Mouse (Mus musculus): Measurements from ENCODE around the gene Arhgef12. TPM values are rescaled to one million over a fixed set of nuclear protein-coding genes. Genes with fewer than 3 reads are reported as not detected.

Arhgef12 gene
- polyA plus RNA-seq, 1 experiment from 2014 or later: 20.3 TPM

DNA sequence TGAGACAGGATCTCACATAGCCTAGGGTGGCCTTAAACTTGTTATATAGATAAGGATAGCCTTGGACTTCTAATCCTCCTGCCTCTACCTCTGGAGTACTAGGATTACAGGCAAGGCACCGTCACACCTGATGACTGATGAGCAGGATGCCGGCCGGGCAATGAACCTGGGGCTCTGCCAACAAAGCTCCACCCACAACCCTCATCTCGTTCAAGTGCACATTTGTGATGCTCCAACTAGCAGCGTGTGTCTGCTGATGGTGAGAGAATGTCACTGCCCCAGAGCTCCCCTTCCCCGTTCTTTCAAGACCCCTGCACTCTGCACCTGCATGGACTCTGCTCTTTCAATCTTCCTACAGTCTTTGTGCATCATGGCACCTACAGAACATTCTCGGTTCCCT lies 174.9 kb downstream of the Arhgef12 start:
- 40% methylated on average over 7 of the region's 7 CpGs for WGBS

GRCm38 (mm10) chr9:42927498-42927897 lies 179.5 kb downstream of the Arhgef12 start:
- WGBS: 65% methylated on average over 10 of the region's 10 CpGs
- no peak for ATAC-seq (ENCODE audit: low FRiP score, low read depth)

More for the DNA sequence above, 174.9 kb downstream of the Arhgef12 start:
- H3K27me3 ChIP-seq: no peaks in the 10 kb centered on the region
- peaks cover 11% of the 10 kb centered on the region; the same call in 1 of the 2 replicates for H3K4me1 ChIP-seq (replicated peaks)
- ATAC-seq (ENCODE audit: low FRiP score, low read depth): no peak
- no peak overlapping the region for H3K27ac ChIP-seq (replicated peaks)
- H3K36me3 ChIP-seq: no peaks in the 10 kb centered on the region
- H3K9me3 ChIP-seq: no peaks in the 10 kb centered on the region
- H3K9ac ChIP-seq: no peak overlapping the region
- H3K4me3 ChIP-seq: no peak overlapping the region
- no peak overlapping the region for H3K4me2 ChIP-seq

GRCm38 (mm10) chr9:42926564-42926963 lies 180.5 kb downstream of the Arhgef12 start:
- WGBS: 87% methylated on average over 6 of the region's 6 CpGs
- Histone ChIP-seq H3K9me3 (no peaks in the 10 kb centered on the region), H3K9ac (no peak overlapping the region), H3K4me2 (no peak overlapping the region), H3K27ac (replicated peaks) (no peak overlapping the region), H3K27me3 (no peaks in the 10 kb centered on the region), H3K4me1 (replicated peaks) (peaks cover 23% of the 10 kb centered on the region), H3K36me3 (no peaks in the 10 kb centered on the region), H3K4me3 (no peak overlapping the region)
- ATAC-seq (ENCODE audit: low FRiP score, low read depth): no peak

More at GRCm38 (mm10) chr9:42927498-42927897, 179.5 kb downstream of the Arhgef12 start:
- H3K4me2 ChIP-seq: no peak overlapping the region
- peaks cover 21% of the 10 kb centered on the region for H3K4me1 ChIP-seq (replicated peaks)
- no peak overlapping the region for H3K9ac ChIP-seq
- no peaks in the 10 kb centered on the region for H3K27me3 ChIP-seq
- no peak overlapping the region for H3K4me3 ChIP-seq
- no peaks in the 10 kb centered on the region for H3K36me3 ChIP-seq
- H3K9me3 ChIP-seq: no peaks in the 10 kb centered on the region
- no peak overlapping the region for H3K27ac ChIP-seq (replicated peaks)

DNA sequence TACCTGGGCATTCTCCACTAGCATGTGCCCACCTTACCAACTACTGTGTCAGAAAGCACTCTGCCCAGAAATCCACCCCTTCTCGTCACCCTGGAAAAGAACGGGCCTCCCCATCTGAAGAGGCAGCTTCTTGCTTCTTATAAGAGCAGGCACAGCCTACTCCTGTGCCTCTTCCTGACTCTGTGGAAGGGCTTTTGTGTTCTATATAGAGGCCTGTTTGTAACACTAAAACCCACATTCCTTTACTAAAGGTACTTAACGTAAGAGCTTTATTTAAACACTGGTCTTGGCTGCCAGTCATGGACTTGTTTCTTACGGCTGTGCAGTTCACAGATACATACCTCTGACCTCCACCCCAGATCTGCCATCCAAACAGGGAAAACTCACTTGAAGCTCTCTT lies 185.2 kb downstream of the Arhgef12 start:
- Histone ChIP-seq H3K9me3 (no peaks in the 10 kb centered on the region), H3K4me3 (no peak overlapping the region), H3K27ac (replicated peaks) (no peak overlapping the region), H3K4me2 (no peak overlapping the region), H3K27me3 (no peaks in the 10 kb centered on the region), H3K4me1 (replicated peaks) (peaks cover 24% of the 10 kb centered on the region), H3K36me3 (no peaks in the 10 kb centered on the region), H3K9ac (no peak overlapping the region)
- ATAC-seq (ENCODE audit: low FRiP score, low read depth): no peak
- WGBS: 83% methylated on average over 4 of the region's 4 CpGs

GRCm38 (mm10) chr9:42920190-42920589 lies 186.8 kb downstream of the Arhgef12 start:
- ATAC-seq (ENCODE audit: low FRiP score, low read depth): no peak
- Histone ChIP-seq H3K27me3 (no peaks in the 10 kb centered on the region), H3K36me3 (no peaks in the 10 kb centered on the region), H3K4me3 (no peak overlapping the region), H3K4me2 (no peak overlapping the region), H3K9ac (no peak overlapping the region), H3K4me1 (replicated peaks) (peaks cover 24% of the 10 kb centered on the region), H3K27ac (replicated peaks) (no peak overlapping the region), H3K9me3 (no peaks in the 10 kb centered on the region)
- 55% methylated on average over 7 of the region's 7 CpGs for WGBS

- Histone ChIP-seq H3K9me3 (no peaks in the 10 kb centered on the region), H3K27me3 (no peaks in the 10 kb centered on the region), H3K9ac (no peak overlapping the region), H3K27ac (replicated peaks) (no peak overlapping the region), H3K4me1 (replicated peaks) (peaks cover 16% of the 10 kb centered on the region), H3K36me3 (no peaks in the 10 kb centered on the region), H3K4me2 (no peak overlapping the region), H3K4me3 (no peak overlapping the region)
- WGBS: 70% methylated on average over 7 of the region's 7 CpGs
- no peak for ATAC-seq (ENCODE audit: low FRiP score, low read depth)
Observed at GRCm38 (mm10) chr9:42917911-42918310, 189.1 kb downstream of the Arhgef12 start.

Other genes with a start within 250 kb of the Arhgef12 start
- gene Grik4, start 162.7 kb downstream of the Arhgef12 start, polyA plus RNA-seq (2015; fragmentation: Nextera tagmentation; extraction: Ambion mirVana): 10.4 and 13.2 TPM in 2 replicates
- gene Tmem136, start 9.3 kb upstream of the Arhgef12 start, polyA plus RNA-seq (2015; fragmentation: Nextera tagmentation; extraction: Ambion mirVana): 7.2 and 10.0 TPM in 2 replicates
- gene Pou2f3, start 103.1 kb upstream of the Arhgef12 start, polyA plus RNA-seq (2015; fragmentation: Nextera tagmentation; extraction: Ambion mirVana): 0.05 and 0.10 TPM in 2 replicates
- gene Oaf, start 132.7 kb upstream of the Arhgef12 start, polyA plus RNA-seq (2015; fragmentation: Nextera tagmentation; extraction: Ambion mirVana): 7.1 and 10.8 TPM in 2 replicates
- gene Trim29, start 203.6 kb upstream of the Arhgef12 start, polyA plus RNA-seq (2015; fragmentation: Nextera tagmentation; extraction: Ambion mirVana): not detected in 2 replicates

Measured in hindbrain, embryonic 15.5 days (tissue).